Mouse (Mus musculus) G1E-ER4 (cell line): Measurements from ENCODE around the gene Tiprl. TPM values are rescaled to one million over a fixed set of nuclear protein-coding genes. Genes with fewer than 3 reads are reported as not detected.

Experiments used
- GATA1 ChIP-seq: IDR thresholded peaks from one replicate; pipeline ENCODE4 v1.8.0; 2012; ENCODE audit warnings: low read length, inconsistent platforms
- polyA plus RNA-seq: library from polyadenylated mRNA; stranded (reverse); fragments of >175 nt; gene quantifications from 2 replicates; pipeline ENCODE4 v1.2.3, GENCODE M21; 2012

Tiprl gene
- polyA plus RNA-seq, 1 experiment, result 16.0 TPM

- no peak for TF ChIP-seq GATA1
These were observed 44.7 kb downstream of the Tiprl start for GRCm38 (mm10) chr1:165192102-165192501.

DNA sequence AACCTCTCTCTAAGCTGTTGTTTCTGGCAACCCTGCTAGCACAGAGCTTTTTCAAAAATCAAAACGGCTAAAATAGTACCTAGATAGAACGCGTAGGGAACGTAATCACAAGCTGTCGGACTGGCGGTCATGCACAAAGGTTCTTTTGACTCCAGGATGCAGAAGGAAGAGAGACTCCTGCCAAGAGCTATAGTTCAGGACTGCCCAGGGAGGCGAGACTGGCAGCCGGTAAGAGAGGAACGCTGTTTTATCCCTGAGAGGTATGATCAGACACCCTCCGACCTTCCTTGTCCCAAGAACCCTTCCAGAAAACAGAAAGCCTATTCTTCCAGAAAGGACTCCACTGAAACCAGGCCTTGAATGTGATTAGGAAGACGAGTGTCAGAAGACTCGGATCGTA, 45.2 kb downstream of the Tiprl start:
- no peak for TF ChIP-seq GATA1

DNA sequence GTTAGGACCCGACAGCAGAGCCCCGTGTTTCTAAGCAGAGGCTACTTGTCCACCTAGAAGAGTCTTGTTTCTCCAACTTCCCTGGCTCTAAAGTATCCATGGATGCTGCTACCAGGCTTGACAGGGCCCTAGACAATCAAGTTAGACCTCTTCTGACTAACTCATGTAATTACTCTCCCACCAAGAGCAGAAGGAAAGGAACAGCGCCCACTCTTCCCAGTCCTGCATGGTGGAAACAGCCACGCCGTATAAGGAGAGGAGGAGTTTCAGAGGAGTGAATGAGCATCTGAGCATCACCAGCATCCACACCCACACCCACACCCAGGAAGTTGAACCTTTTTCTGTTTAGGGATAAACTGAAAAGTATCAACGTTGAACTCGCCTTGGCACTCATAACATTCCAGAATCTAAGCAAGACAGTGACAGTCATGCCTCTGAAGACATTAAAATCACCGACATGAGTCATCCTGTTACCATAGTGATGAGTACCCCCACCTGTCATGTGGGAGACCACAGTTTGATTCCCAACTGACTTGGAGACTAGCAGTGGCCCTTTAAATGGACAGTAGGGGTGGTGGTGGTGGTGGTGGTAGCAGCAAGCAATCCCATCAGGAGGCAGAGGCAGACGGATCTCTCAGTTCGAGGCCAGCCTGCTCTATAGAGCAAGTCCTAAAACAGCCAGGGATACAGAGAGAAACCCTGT, 46.1 kb downstream of the Tiprl start:
- TF ChIP-seq GATA1, result no peak

DNA sequence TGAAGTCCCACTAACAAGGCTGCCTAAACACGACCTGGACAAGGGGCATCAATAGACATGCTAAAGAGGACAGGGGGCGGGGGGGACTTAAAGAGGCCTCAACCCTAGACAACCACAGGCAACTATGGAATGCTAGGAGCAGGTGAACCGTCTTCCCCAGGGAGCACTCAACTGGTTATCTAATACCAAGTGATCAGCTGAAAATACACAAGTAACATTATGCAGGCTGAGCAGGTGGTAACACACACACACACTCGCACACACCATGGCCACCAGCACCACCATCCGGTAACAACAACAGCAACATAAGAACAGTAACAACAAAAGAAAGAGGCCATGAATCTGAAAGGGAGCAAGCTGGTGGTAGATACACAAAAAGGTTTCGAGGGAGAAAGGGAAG, 46.7 kb downstream of the Tiprl start:
- TF ChIP-seq GATA1, result no peak

- TF ChIP-seq GATA1, result no peak
These were observed 47.8 kb downstream of the Tiprl start for GRCm38 (mm10) chr1:165188806-165189580.

DNA sequence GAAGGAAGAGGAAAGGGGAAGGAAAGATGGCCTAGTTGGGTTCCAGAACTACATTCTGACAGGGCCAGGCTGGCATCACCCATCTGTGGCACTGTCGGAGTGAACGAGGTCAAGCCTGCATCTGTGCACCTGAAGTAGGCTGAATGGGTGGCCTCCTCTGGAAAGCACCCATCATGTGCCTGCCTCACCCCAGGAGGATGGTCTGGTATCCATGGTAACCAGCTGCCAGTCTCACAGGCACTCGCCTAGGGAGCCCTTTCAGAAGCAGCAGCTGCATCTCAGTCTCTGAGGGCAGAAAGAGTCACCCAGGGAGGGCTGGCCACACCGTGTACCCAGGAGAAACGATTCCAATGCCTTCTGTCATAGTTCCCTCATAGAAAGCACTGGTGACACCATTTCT, 49.4 kb downstream of the Tiprl start:
- no peak for TF ChIP-seq GATA1

GRCm38 (mm10) chr1:165186491-165186890, 50.3 kb downstream of the Tiprl start:
- no peak for TF ChIP-seq GATA1

- no peak for TF ChIP-seq GATA1
These were observed 51.7 kb downstream of the Tiprl start for GRCm38 (mm10) chr1:165185116-165185515.

DNA sequence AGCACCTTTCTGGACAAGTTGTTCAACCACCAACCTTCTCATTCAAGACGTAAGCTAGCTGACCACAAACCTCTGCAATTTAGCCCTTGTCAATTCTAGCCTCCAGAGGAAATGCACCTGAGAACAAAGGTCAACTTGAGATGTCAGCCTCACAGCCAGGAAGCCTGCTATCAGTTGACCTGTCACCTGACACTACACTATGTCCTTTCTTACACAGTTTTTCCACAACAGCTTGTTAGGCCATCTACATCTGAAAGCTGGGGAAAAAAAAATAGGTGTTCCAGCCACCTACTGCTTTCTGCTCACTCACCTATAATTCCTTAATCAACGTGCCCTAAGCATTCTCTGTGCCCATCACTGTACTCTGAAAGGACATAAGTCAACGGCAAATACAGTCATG, 52.6 kb downstream of the Tiprl start:
- TF ChIP-seq GATA1, result no peak

DNA sequence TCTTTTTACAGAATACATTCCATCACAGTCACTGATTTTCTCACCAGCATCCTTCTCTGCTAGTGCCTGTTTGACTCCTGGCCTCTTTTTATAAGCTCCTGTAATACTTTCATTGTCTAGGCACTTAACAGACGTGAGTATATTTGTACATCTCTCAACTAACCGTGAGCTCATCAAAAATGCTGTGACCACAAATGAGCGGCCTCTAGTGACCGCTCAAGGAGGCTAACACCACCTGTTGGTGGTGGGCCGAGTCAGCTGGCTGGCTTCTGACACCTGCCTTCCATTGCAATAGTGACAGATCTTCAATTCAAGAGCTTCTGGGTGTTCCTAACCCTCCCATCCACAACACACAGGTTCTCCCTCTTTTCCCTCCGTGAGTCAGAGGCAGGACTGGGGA, 53.4 kb downstream of the Tiprl start:
- no peak for TF ChIP-seq GATA1

DNA sequence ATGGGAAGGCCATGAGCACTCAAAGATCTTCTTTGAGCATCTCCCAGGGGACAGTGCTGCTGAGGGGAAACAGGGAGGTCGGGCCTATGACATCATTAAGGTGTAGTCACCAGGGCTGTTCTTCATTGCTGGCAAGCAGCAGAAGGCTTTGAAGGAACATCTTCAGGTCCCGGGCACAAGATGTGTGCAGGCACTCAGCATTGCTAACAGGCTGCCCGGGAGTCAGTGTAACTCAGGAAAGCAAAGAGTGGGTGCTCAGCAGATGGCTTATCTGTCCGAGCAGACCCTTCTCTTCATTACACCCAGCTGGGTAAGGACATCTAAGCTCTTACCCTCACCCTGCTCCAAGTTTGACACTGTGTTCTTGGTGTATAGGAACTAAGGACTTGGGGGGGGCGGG, 57.5 kb downstream of the Tiprl start:
- no peak for TF ChIP-seq GATA1

DNA sequence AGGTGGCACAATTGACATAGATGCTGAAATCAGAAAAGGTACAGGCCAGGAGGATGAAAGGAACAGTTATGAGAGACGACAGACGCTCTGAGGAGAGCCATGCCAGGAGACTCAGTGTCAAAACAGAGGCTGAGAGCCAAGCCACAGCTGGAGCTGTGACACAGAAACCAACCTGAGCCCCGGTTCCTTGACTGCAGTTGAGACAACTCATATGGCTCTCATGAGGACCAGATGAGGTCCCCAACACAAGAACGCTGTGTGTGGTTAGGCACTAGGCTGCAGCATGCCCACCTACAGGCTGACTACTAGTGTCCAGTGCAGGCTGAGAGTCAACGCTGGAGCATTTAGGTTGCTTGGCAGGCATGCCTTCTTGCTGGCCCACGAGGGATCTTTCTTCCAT, 58.7 kb downstream of the Tiprl start:
- no peak for TF ChIP-seq GATA1

- TF ChIP-seq GATA1, result no peak
These were observed 62.7 kb downstream of the Tiprl start for GRCm38 (mm10) chr1:165174059-165174616.

DNA sequence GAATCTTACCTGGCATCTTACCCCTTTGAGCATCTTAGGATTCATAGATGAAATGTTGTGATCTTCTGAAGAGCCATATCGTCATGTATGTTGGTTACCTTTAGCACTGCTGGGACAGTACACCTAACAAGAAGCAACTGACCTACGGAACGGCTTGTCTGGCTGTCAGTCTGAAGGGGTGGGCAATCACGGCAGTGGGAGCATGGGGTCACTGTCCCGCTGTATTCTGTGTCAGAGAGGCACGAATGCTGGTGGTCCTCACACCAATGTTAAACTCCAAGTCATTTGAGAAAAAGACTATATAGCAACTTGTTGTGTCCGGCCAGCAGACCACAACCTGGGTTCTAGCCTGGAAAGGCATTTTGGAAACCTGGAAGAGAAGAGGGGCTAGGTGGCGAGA, 65.5 kb downstream of the Tiprl start:
- no peak for TF ChIP-seq GATA1

DNA sequence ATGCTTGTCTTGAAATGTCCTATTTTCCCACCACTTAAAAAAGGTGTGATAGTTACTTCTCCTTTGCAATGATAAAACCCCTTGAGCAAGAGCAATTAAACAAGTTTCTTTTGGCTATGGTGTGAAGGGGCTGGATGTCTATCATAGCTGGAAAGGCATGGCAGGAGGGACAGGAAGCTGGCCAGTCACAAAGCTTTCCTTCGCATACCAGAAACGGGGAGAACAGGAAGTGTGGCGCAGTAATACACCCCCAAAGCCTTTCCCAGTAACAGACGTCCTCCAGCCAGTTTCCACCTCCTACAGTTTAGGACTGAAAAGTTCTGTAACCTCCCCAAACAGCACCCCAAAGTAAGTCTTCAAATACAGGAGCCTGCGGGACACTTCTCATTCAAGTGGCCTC, 66.6 kb downstream of the Tiprl start:
- TF ChIP-seq GATA1, result no peak

DNA sequence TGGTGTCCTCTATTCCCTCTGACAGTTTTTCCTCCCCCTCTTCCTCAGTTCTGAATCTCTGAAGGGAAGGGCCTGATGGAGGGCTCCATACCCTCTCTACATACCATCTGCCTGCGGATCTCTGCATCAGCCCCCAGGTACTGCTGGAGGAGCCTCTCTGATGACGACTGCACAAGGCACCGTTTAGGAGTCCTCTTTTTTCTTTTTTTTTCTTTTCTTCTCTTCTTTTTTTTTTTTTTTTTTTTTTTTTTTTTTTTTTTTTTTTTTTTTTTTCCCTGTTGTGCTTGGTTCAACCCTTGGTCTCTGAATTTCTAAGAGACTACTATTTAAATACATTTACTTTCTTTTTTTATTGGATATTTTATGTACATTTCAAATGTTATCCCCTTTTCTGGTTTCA, 67.3 kb downstream of the Tiprl start:
- TF ChIP-seq GATA1, result no peak

DNA sequence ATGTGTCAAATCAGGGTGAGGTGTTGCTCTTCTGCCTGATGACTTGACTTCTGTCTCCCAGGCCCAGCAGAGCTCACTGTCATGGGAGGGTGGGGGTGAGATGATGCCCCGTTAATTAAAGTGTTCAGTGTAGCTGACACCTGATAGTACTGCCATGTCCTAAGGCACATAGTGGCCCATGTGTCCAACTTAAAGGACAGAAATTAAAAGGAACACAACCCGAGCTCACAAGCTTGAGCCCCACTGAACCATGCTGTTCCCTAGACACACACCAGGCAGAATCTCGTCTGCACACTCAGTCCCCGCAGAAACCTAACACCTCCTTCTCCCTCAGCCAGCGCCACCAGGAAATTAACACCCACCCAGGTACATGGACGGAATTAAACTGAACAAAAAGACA, 71.9 kb downstream of the Tiprl start:
- no peak for TF ChIP-seq GATA1

Other genes with a start within 250 kb of the Tiprl start
- not detected in 2 replicates for gene Tbx19, start 76.2 kb downstream of the Tiprl start, polyA plus RNA-seq
- gene Sft2d2, start 42.6 kb downstream of the Tiprl start, polyA plus RNA-seq, result 2.7 and 4.6 TPM in 2 replicates
- gene Gpr161, start 58.8 kb upstream of the Tiprl start, polyA plus RNA-seq, result not detected in 2 replicates
- 55.7 and 77.8 TPM in 2 replicates for gene Dcaf6, start 223.5 kb upstream of the Tiprl start, polyA plus RNA-seq
- gene Mpc2, start 223.6 kb upstream of the Tiprl start, polyA plus RNA-seq, result 115 and 140 TPM in 2 replicates
- not detected in 2 replicates for gene Adcy10, start 248.2 kb upstream of the Tiprl start, polyA plus RNA-seq